Mouse (Mus musculus): ENCODE measurements around the gene Krtap5-1.
A peak's percentile ranks its signal among the peaks of the same experiment; 100 is the strongest.
"Not testable (repeated sequence)": the region's sequence is repeated elsewhere in the genome, so short reads cannot be mapped to it uniquely, and the experiment has no call there.

The Krtap5-1 gene

DNA sequence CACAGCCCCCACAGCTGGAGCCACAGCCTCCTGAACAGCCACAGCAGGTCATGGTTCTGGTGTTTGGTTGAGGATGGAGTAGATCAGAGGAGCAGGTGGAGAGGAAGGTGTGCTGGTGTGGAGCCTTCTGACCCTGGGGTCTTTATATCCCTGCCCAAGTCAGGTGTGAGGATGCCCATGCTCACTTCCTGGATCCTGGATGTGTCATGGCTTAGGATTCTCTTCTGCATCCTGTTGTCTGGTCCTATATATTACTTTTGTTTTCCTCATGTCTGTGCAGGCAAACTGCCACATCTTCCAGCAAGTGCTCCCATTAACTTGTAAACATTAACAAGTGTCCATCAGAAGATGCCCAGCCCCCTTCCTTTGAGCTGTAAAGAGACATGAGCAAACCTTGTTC lies at the start of gene Krtap5-1:
TSS of gene Krtap5-1 (minus strand) at position 101 of the 400 bp plus-strand sequence.
- not testable (repeated sequence) for DNase-seq (ENCODE audit: low spot score in 2 of 2)

DNA sequence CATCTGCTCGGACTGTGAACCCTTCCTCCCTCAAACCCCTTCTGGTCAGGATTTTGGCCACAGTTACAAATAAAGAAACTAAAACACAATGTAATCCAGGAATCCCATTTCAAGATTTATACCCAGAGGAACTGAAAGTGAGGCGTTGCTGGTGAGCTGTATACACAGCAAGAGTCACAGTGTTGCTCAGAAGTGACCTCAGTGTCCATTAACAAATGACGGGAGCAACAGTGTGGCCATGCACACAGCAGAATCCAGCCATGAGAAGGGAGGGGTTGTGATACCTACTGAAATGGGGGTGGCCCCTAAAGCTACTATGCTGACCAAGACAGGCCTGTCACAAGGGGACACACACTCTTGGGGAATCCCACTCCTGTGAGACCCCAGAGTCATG lies 45.3 kb upstream of the Krtap5-1 start:
- DNase-seq (ENCODE audit: low spot score in 2 of 2) = no peak

DNA sequence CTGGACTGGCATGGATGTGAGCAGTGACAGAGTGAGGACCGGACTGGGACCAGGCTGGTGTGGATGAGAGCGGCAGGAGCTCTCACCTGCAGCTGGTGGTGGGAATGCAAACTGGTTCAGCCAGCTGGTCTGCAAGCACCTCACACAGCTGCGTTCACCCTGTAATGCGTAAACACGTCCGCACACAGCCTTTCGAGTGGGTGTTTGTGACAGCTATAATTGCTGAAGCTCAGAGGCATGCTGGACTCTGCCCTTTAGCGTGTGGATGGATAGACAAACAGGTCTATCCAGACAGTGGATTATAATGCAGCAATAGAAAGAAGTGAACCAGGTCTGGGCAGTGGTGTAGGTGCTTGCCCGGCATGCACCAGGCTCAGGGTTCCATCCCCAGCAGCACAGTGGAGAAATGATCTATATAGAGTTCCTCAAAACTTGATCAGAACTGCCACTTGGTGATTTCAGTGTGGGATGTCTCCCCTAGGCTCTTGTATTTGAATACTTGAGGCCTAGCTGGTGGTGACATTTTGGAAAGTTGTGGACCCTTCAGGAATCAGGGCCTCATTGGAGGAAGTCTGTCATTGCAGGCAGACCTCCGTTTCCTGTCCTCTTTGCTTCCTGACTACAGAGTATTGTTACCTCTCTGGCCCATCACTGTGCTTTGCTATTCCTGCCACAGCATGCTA lies 44.8 kb upstream of the Krtap5-1 start:
- DNase-seq (ENCODE audit: low spot score in 2 of 2) = peak; percentile 32 to 37

DNA sequence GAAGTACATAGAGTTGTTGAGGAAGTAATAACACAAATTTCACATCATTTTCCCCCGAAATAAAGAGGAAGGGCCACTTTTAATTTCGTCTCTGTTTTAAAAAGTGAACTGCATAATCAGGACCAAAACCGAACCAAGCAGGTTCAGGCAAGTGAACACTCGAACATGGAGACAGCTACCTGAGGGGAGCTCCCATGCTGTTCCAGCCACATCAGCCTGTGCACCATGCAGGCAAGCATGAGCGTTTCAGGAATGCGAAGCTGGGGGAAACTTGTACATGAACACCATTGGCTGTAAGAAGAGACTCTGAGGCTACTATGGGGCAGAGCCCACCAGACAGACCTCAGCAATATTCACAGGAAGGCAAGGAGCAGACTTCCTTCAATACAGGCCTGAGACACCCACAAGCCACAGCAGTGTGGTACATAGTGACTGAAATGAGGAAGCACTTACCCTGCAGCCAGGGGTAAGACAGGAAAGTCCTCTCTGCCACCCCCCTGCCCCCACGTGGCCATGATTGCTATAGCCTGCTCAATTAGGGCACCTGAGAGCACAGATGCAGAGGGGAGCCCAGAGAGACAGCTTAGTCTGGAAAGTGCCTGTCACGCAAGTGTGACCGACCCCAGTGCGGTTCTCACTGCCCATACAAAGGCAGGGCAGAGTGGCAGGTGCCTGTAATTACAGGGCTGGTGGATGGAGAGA lies 43.5 kb upstream of the Krtap5-1 start:
- DNase-seq (ENCODE audit: low spot score in 2 of 2) = no peak

DNA sequence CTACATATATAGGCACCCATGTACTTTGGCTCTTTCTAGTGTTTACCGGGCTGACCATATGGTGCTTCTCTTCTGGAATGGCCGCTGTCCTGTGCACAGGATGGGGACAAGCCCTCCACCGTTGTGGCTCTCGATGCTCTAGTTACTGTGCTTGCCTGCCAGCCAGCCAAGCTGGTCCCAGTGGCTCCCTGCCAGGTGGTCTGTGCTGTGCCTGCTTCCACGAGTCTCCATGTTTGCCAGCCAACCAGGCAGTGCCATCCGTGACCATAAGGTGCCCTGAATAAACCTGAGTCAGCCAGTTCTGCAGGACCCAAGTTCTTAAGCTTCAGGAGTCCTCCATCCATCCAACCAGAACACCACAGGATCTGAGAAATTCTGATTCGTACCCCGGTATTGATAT lies 38.2 kb upstream of the Krtap5-1 start:
- no peak for DNase-seq (ENCODE audit: low spot score in 2 of 2)

DNA sequence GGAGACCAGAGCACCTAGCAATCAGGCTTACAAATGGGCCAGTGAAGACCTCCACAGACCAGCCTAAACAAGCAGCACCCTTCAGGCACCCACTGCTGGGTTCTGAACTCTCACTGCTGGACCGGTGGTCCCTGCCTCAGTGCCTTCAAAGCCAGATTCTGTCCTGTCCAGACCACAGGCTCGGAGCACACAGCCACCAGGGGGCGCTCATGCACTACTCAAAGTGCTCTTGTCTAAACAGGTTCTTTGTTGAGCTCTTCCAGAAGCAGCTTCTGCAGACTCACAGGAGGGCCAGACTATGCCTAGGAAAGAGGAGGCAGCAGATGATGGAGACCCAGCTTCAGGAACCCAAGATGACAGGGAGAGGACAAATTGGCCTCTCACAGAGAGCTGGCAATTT lies 37.3 kb upstream of the Krtap5-1 start:
- peak; percentile 73 to 90 for DNase-seq (ENCODE audit: low spot score in 2 of 2)

DNA sequence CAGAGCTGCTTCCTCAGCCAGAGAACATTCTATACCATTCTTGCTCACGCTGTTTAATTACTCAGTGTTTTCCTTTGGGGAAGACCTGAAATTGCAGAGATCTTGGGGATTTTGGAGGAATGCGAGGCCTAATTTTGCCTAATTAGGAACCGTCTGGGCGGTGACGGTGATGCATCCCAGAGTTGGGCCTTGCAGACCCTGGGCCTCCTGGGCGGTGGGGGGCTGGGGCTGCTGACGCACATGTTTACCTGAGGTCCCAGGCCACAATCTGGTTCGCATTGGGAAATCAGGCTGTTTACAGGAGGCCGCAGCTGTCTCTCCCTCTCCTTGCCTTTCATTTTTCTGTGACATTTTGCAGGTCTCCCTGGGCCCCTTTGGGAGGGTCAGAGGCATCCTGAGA lies 35.8 kb upstream of the Krtap5-1 start:
- DNase-seq (ENCODE audit: low spot score in 2 of 2) = not testable (repeated sequence)

DNA sequence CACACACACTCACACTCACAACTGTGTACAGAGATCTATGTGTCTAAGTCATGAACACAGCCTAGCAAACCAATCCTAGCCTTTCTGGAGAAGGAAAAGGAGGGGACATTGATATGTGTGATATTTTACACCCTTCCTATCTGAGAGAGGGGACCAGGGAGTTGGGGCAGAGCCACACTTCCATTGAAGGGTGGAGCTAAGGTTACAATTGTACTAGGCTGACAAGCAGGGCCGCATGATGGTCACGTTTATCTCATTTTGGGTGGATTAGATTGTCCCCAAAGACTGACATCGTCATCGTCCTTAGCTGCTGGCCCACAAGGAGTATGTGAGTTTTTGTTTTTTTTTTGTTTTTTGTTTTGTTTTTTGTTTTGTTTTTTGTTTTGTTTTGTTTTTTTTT lies 34.4 kb upstream of the Krtap5-1 start:
- DNase-seq (ENCODE audit: low spot score in 2 of 2) = no peak

DNA sequence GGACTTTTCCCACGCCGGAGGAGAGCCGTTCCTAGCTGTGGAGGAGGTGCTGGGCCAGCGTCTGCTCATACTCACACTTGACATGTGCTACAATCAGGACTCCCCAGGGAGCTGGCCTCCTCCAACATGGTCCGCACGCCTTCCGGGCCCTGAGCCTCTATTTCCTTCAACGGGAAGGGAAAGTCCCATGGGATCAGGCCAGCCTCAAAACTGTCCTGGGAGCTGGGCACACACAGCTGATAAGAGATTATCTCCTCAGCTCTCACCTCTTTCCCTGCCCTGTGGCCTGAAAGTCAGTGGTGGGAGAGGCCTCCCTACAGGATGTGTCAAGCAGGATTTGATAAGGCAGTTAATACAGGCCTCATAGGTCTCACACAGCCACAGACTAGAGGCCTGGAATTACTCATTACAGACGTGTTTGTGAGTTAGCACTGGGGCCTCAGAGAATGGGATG lies 33.4 kb upstream of the Krtap5-1 start:
- DNase-seq (ENCODE audit: low spot score in 2 of 2) = no peak

DNA sequence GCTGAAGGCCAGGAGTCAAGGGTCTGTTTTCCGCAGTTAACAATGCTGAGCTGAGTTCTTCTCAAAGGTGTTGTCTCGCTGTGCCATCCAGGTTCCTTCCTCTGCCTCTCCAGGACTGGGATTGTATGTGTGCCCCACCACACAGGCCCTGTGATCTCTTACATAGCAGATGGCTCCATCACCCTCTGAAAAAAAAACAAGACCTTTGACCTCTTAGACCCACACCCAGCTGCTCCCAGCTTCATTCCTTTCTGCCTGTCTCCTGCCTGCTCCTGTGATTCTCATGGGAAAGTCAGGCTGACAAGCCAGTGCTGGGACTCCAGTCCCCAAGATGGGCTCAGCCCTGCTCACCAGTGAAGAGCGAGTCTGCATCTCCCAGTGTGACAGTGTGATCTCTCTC lies 31.6 kb upstream of the Krtap5-1 start:
- DNase-seq (ENCODE audit: low spot score in 2 of 2) = no peak

DNA sequence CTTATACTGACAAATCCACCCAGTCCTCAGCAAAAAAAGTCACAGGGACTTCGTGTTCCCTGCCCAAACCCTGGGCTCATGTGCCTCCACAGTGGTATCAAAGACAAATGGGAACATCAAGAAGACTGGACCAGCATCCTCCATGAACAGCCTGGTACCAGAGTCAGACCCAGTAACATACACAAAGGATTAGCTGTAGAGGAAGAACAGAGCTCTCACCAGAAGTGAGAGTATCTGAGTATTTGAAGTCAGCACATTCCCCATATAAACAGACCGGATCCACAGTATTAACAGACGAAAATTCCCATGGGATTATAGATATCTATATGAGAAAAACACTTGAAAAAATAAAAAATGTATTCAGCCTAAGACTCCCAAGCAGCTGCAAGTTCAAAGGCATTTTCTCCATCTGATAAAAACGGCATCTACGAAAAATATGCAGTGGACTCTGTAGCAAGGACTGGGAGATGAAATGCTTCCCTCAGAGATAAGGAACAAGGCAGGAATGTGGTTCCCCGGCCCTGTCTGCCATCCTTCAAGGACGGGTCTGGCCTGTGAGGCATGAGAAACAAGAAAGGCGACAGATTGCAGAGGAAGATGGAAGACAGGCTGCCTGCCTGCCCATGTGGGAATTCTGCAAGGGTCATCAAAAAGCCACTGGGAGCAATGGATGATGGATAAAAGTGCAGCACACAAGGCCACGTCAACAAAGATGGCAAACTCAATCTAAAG lies 30.0 kb upstream of the Krtap5-1 start:
- no peak for DNase-seq (ENCODE audit: low spot score in 2 of 2)

DNA sequence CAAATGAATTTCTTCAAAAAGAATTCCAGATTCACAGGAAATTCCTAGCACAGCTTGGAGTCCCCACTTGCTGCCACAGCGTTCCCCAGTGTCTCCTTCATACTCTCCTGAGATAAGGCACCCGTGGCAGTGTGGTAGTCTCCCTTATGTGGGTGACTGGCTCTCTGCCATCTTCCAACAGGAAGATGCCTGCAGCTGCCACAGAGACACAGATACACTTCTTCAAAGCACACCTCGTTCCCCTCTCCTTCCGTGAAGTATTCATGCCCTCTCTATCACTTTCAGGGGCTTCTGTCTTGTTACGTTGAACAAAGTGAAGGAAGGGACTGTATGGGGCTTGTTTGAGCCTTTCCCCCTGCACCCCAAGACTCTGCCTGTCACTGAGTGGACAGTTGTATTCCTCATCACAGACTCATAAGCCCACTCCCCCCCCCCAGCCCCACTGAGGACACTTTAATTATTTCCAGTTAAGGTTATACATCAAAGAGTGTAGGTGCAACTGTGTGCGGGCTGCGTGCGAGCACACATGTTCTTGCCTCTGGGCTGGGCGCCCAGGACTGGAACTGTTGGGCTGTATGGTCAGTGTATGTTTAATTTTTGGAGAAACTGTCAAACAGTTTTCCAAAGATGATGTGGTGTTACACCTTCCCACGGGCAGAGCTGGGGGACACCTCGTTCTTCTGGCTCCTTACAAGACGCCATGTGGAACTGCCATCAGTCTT lies 26.6 kb upstream of the Krtap5-1 start:
- no peak for DNase-seq (ENCODE audit: low spot score in 2 of 2)

DNA sequence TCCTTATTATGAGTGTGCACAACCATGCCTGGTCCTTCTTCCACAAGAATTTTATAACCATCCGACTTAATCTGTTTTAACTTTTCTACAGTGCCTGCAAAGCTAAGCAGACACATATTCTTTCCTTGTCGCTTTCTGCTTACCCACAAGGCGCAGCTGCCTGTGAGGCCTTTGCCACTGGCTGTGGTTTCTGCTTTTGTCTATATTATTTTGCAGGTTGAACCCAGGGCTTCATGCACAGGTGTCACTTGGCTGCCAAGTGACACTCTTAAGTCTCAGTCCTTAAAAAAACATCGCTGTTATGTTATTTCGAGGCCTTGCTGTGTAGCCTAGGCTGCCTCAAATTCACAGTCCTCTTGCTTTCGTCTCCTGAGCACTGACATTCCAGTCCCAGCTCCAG lies 25.7 kb upstream of the Krtap5-1 start:
- no peak for DNase-seq (ENCODE audit: low spot score in 2 of 2)

DNA sequence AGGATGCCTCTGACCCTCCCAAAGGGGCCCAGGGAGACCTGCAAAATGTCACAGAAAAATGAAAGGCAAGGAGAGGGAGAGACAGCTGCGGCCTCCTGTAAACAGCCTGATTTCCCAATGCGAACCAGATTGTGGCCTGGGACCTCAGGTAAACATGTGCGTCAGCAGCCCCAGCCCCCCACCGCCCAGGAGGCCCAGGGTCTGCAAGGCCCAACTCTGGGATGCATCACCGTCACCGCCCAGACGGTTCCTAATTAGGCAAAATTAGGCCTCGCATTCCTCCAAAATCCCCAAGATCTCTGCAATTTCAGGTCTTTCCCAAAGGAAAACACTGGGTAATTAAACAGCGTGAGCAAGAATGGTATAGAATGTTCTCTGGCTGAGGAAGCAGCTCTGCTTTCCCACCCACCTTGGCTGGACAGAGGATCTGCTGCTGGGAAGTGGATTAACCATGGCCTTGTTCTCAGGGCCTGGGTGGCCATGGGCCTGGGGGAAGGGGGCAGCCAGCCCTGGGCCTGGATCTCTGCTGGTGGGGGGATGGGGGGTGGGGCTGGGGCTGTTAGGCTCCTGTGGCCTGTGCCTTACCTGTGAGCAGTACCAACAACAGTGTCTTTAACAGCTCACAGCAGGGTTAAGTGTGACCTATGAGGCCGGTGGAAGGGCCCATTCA lies 24.9 kb upstream of the Krtap5-1 start:
- DNase-seq (ENCODE audit: low spot score in 2 of 2) = not testable (repeated sequence)

DNA sequence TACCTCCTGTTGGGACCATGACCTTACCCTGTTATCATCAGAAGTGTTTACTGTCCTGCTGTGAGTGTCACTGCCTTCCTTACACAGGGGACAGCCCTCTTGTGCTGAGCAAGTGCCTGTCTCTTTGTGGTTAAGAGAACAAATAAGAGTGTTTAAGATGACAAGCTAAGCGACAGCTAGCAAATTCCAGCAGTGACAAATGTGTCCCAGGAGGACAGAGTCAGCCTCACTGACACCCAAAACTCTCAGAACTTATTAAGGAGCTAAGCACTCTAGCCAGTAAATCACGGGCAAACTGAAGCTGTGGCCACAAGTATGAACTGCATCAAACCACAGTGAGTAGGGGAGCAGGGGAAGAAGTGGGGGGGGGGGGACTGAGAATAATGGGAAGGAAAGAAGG lies 24.0 kb upstream of the Krtap5-1 start:
- DNase-seq (ENCODE audit: low spot score in 2 of 2) = no peak

DNA sequence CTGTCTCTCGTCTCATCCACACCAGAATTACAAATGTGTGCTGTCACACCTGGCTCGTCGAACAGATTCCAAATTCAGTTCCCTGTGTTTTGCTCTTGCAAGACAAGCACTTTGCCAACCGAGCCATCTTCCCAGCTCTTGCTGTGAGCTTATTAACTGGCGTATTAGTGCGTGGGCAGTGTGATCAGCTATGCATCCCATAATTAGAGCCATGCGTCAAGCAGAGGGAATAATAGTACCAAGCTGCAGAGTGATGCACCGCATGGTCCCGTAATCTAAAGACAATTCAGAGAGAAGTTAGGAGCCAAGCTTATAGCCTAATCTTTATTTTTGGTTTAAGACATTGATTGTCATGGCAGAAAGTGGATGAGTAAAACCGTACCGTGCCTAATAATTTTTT lies 22.2 kb upstream of the Krtap5-1 start:
- no peak for DNase-seq (ENCODE audit: low spot score in 2 of 2)

DNA sequence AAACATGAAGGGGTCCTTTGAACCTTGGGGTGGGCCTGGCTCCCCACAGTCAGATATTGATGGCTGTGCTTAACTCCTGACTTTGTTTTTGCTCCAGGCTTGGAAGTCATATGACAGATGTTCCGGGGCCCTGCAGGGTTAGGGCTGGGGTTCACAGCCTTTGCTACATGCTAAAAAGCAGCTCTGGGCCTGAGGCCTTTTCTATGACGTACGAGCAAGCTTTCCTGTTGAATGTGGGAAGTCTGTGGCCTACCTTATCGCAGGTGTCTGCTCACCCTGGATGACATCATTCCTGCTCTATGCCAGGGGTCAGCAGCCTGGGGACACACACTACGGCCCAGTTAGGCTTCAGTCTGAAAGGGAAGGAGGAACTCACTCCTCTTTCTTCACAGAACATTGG lies 20.3 kb upstream of the Krtap5-1 start:
- DNase-seq (ENCODE audit: low spot score in 2 of 2) = no peak

DNA sequence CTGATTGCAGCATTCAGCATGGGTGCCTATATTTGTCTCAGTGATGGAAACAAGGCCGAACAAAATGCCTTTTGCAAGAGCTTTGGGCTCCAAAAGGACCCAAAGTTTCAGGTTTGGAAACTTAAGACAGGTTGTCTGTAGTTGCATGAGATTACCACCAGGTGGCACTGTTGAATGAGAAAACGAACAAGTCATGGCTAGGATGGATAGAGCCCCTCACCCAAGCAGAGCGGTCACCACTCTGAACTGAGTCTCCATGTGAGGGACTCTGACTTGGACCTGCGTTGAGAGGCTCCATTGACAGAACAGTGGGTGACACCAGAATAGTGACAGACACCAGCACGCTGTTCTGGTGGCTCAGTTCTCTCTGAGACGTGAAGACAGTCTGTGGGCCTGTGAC lies 19.6 kb upstream of the Krtap5-1 start:
- no peak for DNase-seq (ENCODE audit: low spot score in 2 of 2)

DNA sequence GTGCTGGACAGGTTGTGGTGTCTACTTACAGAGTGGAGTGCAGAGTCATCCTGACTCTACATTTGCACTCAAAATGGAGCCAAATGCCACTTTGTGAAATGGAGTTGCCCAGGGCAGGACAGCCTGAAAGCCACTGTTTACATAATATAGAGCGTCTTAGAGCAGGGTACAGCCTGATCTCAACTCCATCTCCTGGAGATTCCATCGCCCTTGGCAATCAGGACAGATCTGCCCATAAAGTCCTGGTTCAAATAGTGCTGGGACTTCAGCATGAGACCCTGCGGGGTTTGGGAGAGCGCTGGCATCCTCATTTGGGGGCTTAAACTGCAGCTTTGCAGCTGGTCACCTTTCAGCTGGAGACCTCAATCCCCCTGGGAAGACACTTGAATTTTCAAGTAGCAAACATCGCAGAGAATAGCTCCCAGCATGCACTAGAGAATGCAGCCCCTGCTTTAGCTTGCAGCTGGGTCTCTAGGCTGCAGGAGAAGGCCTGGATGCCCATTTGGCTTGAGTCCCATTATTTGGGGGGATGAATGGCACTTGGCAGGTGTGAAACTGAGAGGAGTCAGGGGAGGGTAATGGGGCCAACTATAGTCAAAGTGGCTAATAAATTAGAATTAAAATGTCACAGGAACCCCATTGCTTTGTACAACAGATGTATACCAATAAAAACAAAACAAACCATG lies 17.8 kb upstream of the Krtap5-1 start:
- no peak for DNase-seq (ENCODE audit: low spot score in 2 of 2)

DNA sequence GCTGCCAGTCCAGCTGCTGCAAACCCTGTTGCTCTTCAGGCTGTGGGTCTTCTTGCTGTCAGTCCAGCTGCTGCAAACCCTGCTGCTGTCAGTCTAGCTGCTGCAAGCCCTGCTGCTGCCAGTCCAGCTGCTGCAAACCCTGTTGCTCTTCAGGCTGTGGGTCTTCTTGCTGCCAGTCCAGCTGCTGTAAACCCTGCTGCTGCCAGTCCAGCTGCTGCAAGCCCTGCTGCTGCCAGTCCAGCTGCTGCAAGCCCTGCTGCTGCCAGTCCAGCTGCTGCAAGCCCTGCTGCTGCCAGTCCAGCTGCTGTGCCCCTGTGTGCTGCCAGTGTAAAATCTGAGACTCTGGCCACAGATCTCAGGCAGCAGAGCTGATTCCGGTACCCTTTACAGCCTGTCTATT lies 7.0 kb upstream of the Krtap5-1 start:
- DNase-seq (ENCODE audit: low spot score in 2 of 2) = not testable (repeated sequence)

DNA sequence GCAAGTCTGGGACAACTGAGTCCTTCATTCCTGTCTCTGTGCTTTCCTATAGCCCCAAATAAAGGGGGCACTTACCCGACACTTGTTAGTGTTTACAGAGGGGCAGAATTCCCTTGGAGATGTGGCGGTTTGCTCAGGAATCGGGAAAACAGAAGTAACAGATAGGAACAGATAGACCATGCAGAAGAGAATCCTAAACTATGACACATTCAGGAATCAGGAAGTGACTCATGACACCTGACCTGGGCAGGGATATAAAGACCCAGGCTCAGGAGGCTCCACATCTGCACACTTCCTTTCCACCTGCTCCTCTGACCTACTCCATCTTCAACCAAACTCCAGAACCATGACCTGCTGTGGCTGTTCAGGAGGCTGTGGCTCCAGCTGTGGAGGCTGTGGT lies 6.3 kb upstream of the Krtap5-1 start, which contains the start of gene Krtap5-4:
TSS of gene Krtap5-4 (plus strand) at position 301 of the 400 bp plus-strand sequence.
- no peak for DNase-seq (ENCODE audit: low spot score in 2 of 2)
